19 mouse cellular contexts compared by ENCODE assay signal in genomic region chr9:67616207-67616606, GRCm38 (mm10). TPM values are rescaled to one million over a fixed set of nuclear protein-coding genes. Genes with fewer than 3 reads are reported as not detected.
DNase-seq lines count a peak whose midpoint lies in the region; ATAC-seq lines count a peak whose summit lies in the region.
"Had no signal": no experiment of that assay in that cellular context is flagged by ENCODE, and none has a peak within 500 bp of the region (broad histone marks: within the 10 kb centered on the region; RNA-seq: fewer than 3 reads in every experiment).

No protein-coding gene starts in this region.

- H3K9ac ChIP-seq in forebrain, embryonic 14.5 days (ENCODE audit: low read length) = no peak overlapping the region
- H3K9ac ChIP-seq in kidney, embryonic 14.5 days (ENCODE audit: low read depth, low read length) = no peak overlapping the region
- H3K9ac ChIP-seq in limb, embryonic 12.5 days (replicated peaks) = no peak overlapping the region
- H3K9ac ChIP-seq: forebrain, embryonic 15.5 days; heart, embryonic 13.5 days had no signal

- no peak for DNase-seq in forebrain, embryonic 10.5 days (ENCODE audit: extremely low spot score, low spot score)
- no peak for DNase-seq in forebrain, embryonic 14.5 days (ENCODE audit: low spot score)
- peak; percentile 46 for DNase-seq in kidney, postnatal 14 days
- DNase-seq in embryonic facial prominence, embryonic 10.5 days (ENCODE audit: low spot score) = no peak
- no peak for DNase-seq in spleen, postnatal 10 days (ENCODE audit: low spot score in 2 of 2)
- DNase-seq: adrenal gland, adult 8-10 months; B cell, adult 2 months; cerebellum, adult 11 months; cerebellum, adult 8-10 months; cerebellum, postnatal 14 days; gastrocnemius, postnatal 36 days; heart, adult 11 months; heart, postnatal 36 days had no signal

- peaks cover 61% of the 10 kb centered on the region for H3K4me1 ChIP-seq in forebrain, embryonic 10.5 days
- H3K4me1 ChIP-seq in forebrain, embryonic 14.5 days (ENCODE audit: control insufficient read depth, insufficient read depth, low read length) = no peaks in the 10 kb centered on the region; the same call in 1 of the 2 replicates
- peaks cover 9% of the 10 kb centered on the region for H3K4me1 ChIP-seq in kidney, embryonic 14.5 days (ENCODE audit: control insufficient read depth, insufficient read depth, low read length)
- H3K4me1 ChIP-seq in embryonic facial prominence, embryonic 10.5 days = peaks cover 79% of the 10 kb centered on the region
- peaks cover 68% of the 10 kb centered on the region for H3K4me1 ChIP-seq in limb, embryonic 12.5 days (replicated peaks)

- no peaks in the 10 kb centered on the region for H3K9me3 ChIP-seq in forebrain, embryonic 10.5 days
- H3K9me3 ChIP-seq in forebrain, embryonic 14.5 days (replicated peaks; ENCODE audit: control insufficient read depth, low read length) = no peaks in the 10 kb centered on the region
- no peaks in the 10 kb centered on the region for H3K9me3 ChIP-seq in kidney, embryonic 14.5 days (ENCODE audit: control insufficient read depth, low read length)
- no peaks in the 10 kb centered on the region for H3K9me3 ChIP-seq in embryonic facial prominence, embryonic 10.5 days
- no peaks in the 10 kb centered on the region for H3K9me3 ChIP-seq in limb, embryonic 12.5 days
- H3K9me3 ChIP-seq: forebrain, embryonic 15.5 days; G1E; heart, embryonic 13.5 days had no signal

- H3K27me3 ChIP-seq in forebrain, embryonic 10.5 days (ENCODE audit: poor library complexity, severe bottlenecking) = no peaks in the 10 kb centered on the region
- H3K27me3 ChIP-seq in forebrain, embryonic 14.5 days (replicated peaks; ENCODE audit: control insufficient read depth, insufficient read depth, low read length) = no peaks in the 10 kb centered on the region
- H3K27me3 ChIP-seq in kidney, embryonic 14.5 days (ENCODE audit: control insufficient read depth, insufficient read depth, low read length) = no peaks in the 10 kb centered on the region
- H3K27me3 ChIP-seq in embryonic facial prominence, embryonic 10.5 days (replicated peaks; ENCODE audit: low read depth, poor library complexity, severe bottlenecking) = no peaks in the 10 kb centered on the region
- H3K27me3 ChIP-seq in limb, embryonic 12.5 days = no peaks in the 10 kb centered on the region
- H3K27me3 ChIP-seq: forebrain, embryonic 15.5 days had no signal

- no peak overlapping the region for H3K4me3 ChIP-seq in forebrain, embryonic 10.5 days
- no peak overlapping the region for H3K4me3 ChIP-seq in forebrain, embryonic 14.5 days (ENCODE audit: low read depth, low read length)
- no peak overlapping the region for H3K4me3 ChIP-seq in kidney, embryonic 14.5 days (ENCODE audit: low read length)
- no peak overlapping the region for H3K4me3 ChIP-seq in embryonic facial prominence, embryonic 10.5 days
- H3K4me3 ChIP-seq in limb, embryonic 12.5 days (replicated peaks) = no peak overlapping the region
- H3K4me3 ChIP-seq: forebrain, embryonic 15.5 days; heart, embryonic 13.5 days had no signal

- H3K4me2 ChIP-seq in forebrain, embryonic 14.5 days (ENCODE audit: low read length) = no peak overlapping the region
- no peak overlapping the region for H3K4me2 ChIP-seq in kidney, embryonic 14.5 days (replicated peaks; ENCODE audit: low read depth, low read length)
- H3K4me2 ChIP-seq in limb, embryonic 12.5 days = 0 out of 2 replicates have a peak overlapping the region, but pooled peaks have one; percentile 24
- H3K4me2 ChIP-seq: forebrain, embryonic 15.5 days; heart, embryonic 13.5 days had no signal

- WGBS in forebrain, embryonic 10.5 days = 93% methylated on average over 2 of the region's 2 CpGs
- 91% methylated on average over 2 of the region's 2 CpGs for WGBS in forebrain, embryonic 14.5 days
- WGBS in kidney, embryonic 14.5 days = 90% methylated on average over 2 of the region's 2 CpGs
- WGBS in embryonic facial prominence, embryonic 10.5 days = 91% methylated on average over 2 of the region's 2 CpGs
- 91% methylated on average over 2 of the region's 2 CpGs for WGBS in limb, embryonic 12.5 days

- no peaks in the 10 kb centered on the region for H3K36me3 ChIP-seq in forebrain, embryonic 10.5 days (replicated peaks)
- H3K36me3 ChIP-seq in forebrain, embryonic 14.5 days (ENCODE audit: control insufficient read depth, insufficient read depth, low read length) = no peaks in the 10 kb centered on the region
- H3K36me3 ChIP-seq in kidney, embryonic 14.5 days (ENCODE audit: control insufficient read depth, insufficient read depth, low read length) = no peaks in the 10 kb centered on the region
- H3K36me3 ChIP-seq in embryonic facial prominence, embryonic 10.5 days (replicated peaks) = no peaks in the 10 kb centered on the region
- no peaks in the 10 kb centered on the region for H3K36me3 ChIP-seq in limb, embryonic 12.5 days
- H3K36me3 ChIP-seq: forebrain, embryonic 15.5 days; G1E; heart, embryonic 13.5 days had no signal

- peak overlapping the region; percentile 44 for H3K27ac ChIP-seq in forebrain, embryonic 10.5 days
- no peak overlapping the region for H3K27ac ChIP-seq in forebrain, embryonic 14.5 days (ENCODE audit: low read depth, low read length)
- no peak overlapping the region for H3K27ac ChIP-seq in kidney, embryonic 14.5 days (ENCODE audit: low read depth, low read length)
- peak overlapping the region; percentile 81 for H3K27ac ChIP-seq in embryonic facial prominence, embryonic 10.5 days (replicated peaks)
- 0 out of 2 replicates have a peak overlapping the region, but pooled peaks have one; percentile 76 for H3K27ac ChIP-seq in limb, embryonic 12.5 days
- H3K27ac ChIP-seq: forebrain, embryonic 15.5 days; heart, embryonic 13.5 days had no signal

- no peak for ATAC-seq in forebrain, embryonic 14.5 days
- ATAC-seq in kidney, embryonic 14.5 days (ENCODE audit: low FRiP score, low TSS enrichment) = no peak
- ATAC-seq in limb, embryonic 12.5 days (ENCODE audit: insufficient number of reproducible peaks, insufficient read depth, low FRiP score, low TSS enrichment, low read depth) = no peak
- ATAC-seq: CD4-positive, CD25-positive, alpha-beta regulatory T cell, adult 4 months; forebrain, embryonic 15.5 days had no signal

RNA-seq across cellular contexts. Expression of gene Tln2, which starts 56.7 kb away (rescaled TPM):
- 27.6 and 30.0 TPM in 2 replicates for polyA plus RNA-seq in forebrain, embryonic 10.5 days (2016; fragmentation: Nextera tagmentation; extraction: Ambion mirVana)
- 15.7 and 19.3 TPM in 2 replicates for polyA plus RNA-seq in forebrain, embryonic 14.5 days (2014; fragmentation: Nextera tagmentation; extraction: Ambion mirVana)
- 18.7 and 24.0 TPM in 2 replicates for polyA plus RNA-seq in kidney, embryonic 14.5 days (2014; fragmentation: Nextera tagmentation; extraction: Ambion mirVana)
- 36.2 and 40.7 TPM in 2 replicates for polyA plus RNA-seq in embryonic facial prominence, embryonic 10.5 days (2016; fragmentation: Nextera tagmentation; extraction: Ambion mirVana)
- 36.3 and 37.3 TPM in 2 replicates for polyA plus RNA-seq in limb, embryonic 12.5 days (2016; fragmentation: Nextera tagmentation; extraction: Ambion mirVana)

Comparison
In these comparisons a context has a peak if more than half of its experiments do, and no peak if none do; other contexts are left out.
1. H3K27ac ChIP-seq: peak in forebrain, embryonic 10.5 days (single experiment), embryonic facial prominence, embryonic 10.5 days (single experiment) and limb, embryonic 12.5 days (single experiment); none in forebrain, embryonic 14.5 days (single experiment) and kidney, embryonic 14.5 days (single experiment).